Mouse (Mus musculus) kidney, embryonic 15.5 days (tissue): ENCODE measurements at regions not wholly inside any gene's neighbourhood (a gene's known extent, or its start where the extent isn't known, plus 50 kb on each side); places are given as distances from the start of the nearest gene placed in this dataset.

ENCODE experiments used
- ATAC-seq: fragments of 200-750 bp; cut with Nextera tagmentation; replicated peaks from 2 replicates; pipeline ENCODE4 v1.8.0; 2017; ENCODE audit warnings: moderate TSS enrichment; ENCODE audit not compliant: low FRiP score
- H3K27ac ChIP-seq: fragments of 300-500 bp; sonication (generic); 2 replicates; pipeline ENCODE4 v1.5.1; 2015; ENCODE audit warnings: mild to moderate bottlenecking, inconsistent platforms
- H3K27me3 ChIP-seq: fragments of 300-500 bp; sonication (generic); 2 replicates; pipeline ENCODE4 v1.6.1; 2015; ENCODE audit warnings: inconsistent platforms
- H3K36me3 ChIP-seq: fragments of 300-500 bp; sonication (generic); 2 replicates; pipeline ENCODE4 v1.6.1; 2015; ENCODE audit warnings: inconsistent platforms
- H3K4me1 ChIP-seq: fragments of 300-500 bp; sonication (generic); 2 replicates; pipeline ENCODE4 v1.6.1; 2015; ENCODE audit warnings: inconsistent platforms
- H3K4me2 ChIP-seq: fragments of 300-500 bp; sonication (generic); 2 replicates; pipeline ENCODE4 v1.6.1; 2015; ENCODE audit warnings: moderate library complexity, mild to moderate bottlenecking, inconsistent platforms
- H3K4me3 ChIP-seq: fragments of 300-500 bp; sonication (generic); replicated peaks from 2 replicates; pipeline ENCODE4 v1.5.1; 2015; ENCODE audit warnings: mild to moderate bottlenecking, inconsistent platforms
- H3K9ac ChIP-seq: fragments of 300-500 bp; sonication (generic); 2 replicates; pipeline ENCODE4 v1.6.1; 2015; ENCODE audit warnings: mild to moderate bottlenecking, inconsistent platforms
- H3K9me3 ChIP-seq: fragments of 300-500 bp; sonication (generic); replicated peaks from 2 replicates; pipeline ENCODE4 v1.6.1; 2016; ENCODE audit warnings: inconsistent platforms
- WGBS: fragments of 180-500 bp; shearing (Covaris S2); methylation state at CpG from one replicate; pipeline ENCODE4 v1.1.7; 2015; ENCODE audit warnings: mixed read lengths; 5-methylcytosine and 5-hydroxymethylcytosine counted together

GRCm38 (mm10) chr13:92987691-92988090, 143.1 kb downstream of the Mtx3 start:
- Histone ChIP-seq H3K27me3 (no peaks in the 10 kb centered on the region), H3K9me3 (no peaks in the 10 kb centered on the region; the same call in 1 of the 2 replicates), H3K4me1 (peaks cover 14% of the 10 kb centered on the region), H3K4me3 (no peak overlapping the region), H3K36me3 (no peaks in the 10 kb centered on the region), H3K4me2 (no peak overlapping the region), H3K9ac (no peak overlapping the region), H3K27ac (no peak overlapping the region)
- ATAC-seq: no peak
- 90% methylated on average over 6 of the region's 6 CpGs for WGBS

- no peaks in the 10 kb centered on the region for H3K36me3 ChIP-seq
- H3K27ac ChIP-seq: no peak overlapping the region
- peaks cover 14% of the 10 kb centered on the region for H3K4me1 ChIP-seq
- ATAC-seq: no peak
- H3K4me2 ChIP-seq: no peak overlapping the region
- no peak overlapping the region for H3K9ac ChIP-seq
- no peak overlapping the region for H3K4me3 ChIP-seq
- H3K27me3 ChIP-seq: no peaks in the 10 kb centered on the region
- no peaks in the 10 kb centered on the region for H3K9me3 ChIP-seq
- WGBS: 85% methylated on average over 9 of the region's 9 CpGs
These were observed 144.0 kb downstream of the Mtx3 start for GRCm38 (mm10) chr13:92988600-92988999.

GRCm38 (mm10) chr13:92990316-92991206, 146.0 kb downstream of the Mtx3 start:
- Histone ChIP-seq H3K27ac (0 out of 2 replicates have a peak overlapping the region, but pooled peaks have one; percentile 10), H3K9me3 (no peaks in the 10 kb centered on the region), H3K27me3 (no peaks in the 10 kb centered on the region), H3K4me3 (no peak overlapping the region), H3K36me3 (no peaks in the 10 kb centered on the region), H3K4me1 (peaks cover 14% of the 10 kb centered on the region), H3K4me2 (no peak overlapping the region), H3K9ac (no peak overlapping the region)
- 51% methylated on average over 14 of the region's 14 CpGs for WGBS
- ATAC-seq: peak; percentile 78
